Mouse (Mus musculus) embryonic facial prominence, embryonic 13.5 days (tissue): ENCODE measurements at regions not wholly inside any gene's neighbourhood (a gene's known extent, or its start where the extent isn't known, plus 50 kb on each side); places are given as distances from the start of the nearest gene placed in this dataset.
A peak's percentile ranks its signal among the peaks of the same experiment; 100 is the strongest.

Experiments
- ATAC-seq: fragments of 200-750 bp; cut with Nextera tagmentation; 2 replicates; pipeline ENCODE4 v1.8.0; 2017; ENCODE audit warnings: low read depth; ENCODE audit not compliant: insufficient number of reproducible peaks, insufficient read depth, low FRiP score, low TSS enrichment
- H3K27ac ChIP-seq: fragments of 300-500 bp; sonication (generic); 2 replicates; pipeline ENCODE4 v1.5.1; 2015; ENCODE audit warnings: moderate library complexity, mild to moderate bottlenecking, inconsistent platforms
- H3K27me3 ChIP-seq: fragments of 300-500 bp; sonication (generic); 2 replicates; pipeline ENCODE4 v1.6.1; 2015; ENCODE audit warnings: mild to moderate bottlenecking, inconsistent platforms
- H3K36me3 ChIP-seq: fragments of 300-500 bp; sonication (generic); 2 replicates; pipeline ENCODE4 v1.6.1; 2015; ENCODE audit warnings: mild to moderate bottlenecking, inconsistent platforms
- H3K4me1 ChIP-seq: fragments of 300-500 bp; sonication (generic); 2 replicates; pipeline ENCODE4 v1.6.1; 2015; ENCODE audit warnings: inconsistent platforms
- H3K4me2 ChIP-seq: fragments of 300-500 bp; sonication (generic); 2 replicates; pipeline ENCODE4 v1.6.1; 2015; ENCODE audit warnings: moderate library complexity, mild to moderate bottlenecking, inconsistent platforms
- H3K4me3 ChIP-seq: fragments of 300-500 bp; sonication (generic); 2 replicates; pipeline ENCODE4 v1.5.1; 2015; ENCODE audit warnings: mild to moderate bottlenecking, inconsistent platforms
- H3K9ac ChIP-seq: fragments of 300-500 bp; sonication (generic); 2 replicates; pipeline ENCODE4 v1.6.1; 2015; ENCODE audit warnings: mild to moderate bottlenecking, inconsistent platforms
- H3K9me3 ChIP-seq: fragments of 300-500 bp; sonication (generic); 2 replicates; pipeline ENCODE4 v1.6.1; 2016; ENCODE audit warnings: inconsistent platforms
- WGBS: fragments of 180-500 bp; shearing (Covaris S2); methylation state at CpG from one replicate; pipeline ENCODE4 v1.1.7; 2015; ENCODE audit warnings: mixed read lengths; 5-methylcytosine and 5-hydroxymethylcytosine counted together

GRCm38 (mm10) chr17:88158550-88158949 lies 93.5 kb upstream of the Fbxo11 start:
- peaks cover 14% of the 10 kb centered on the region for H3K4me1 ChIP-seq
- H3K4me2 ChIP-seq, result no peak overlapping the region
- H3K36me3 ChIP-seq, result no peaks in the 10 kb centered on the region
- H3K9ac ChIP-seq, result no peak overlapping the region
- 19% methylated on average over 6 of the region's 6 CpGs for WGBS
- H3K27me3 ChIP-seq, result peaks cover 10% of the 10 kb centered on the region
- no peak overlapping the region for H3K27ac ChIP-seq
- no peak overlapping the region for H3K4me3 ChIP-seq
- H3K9me3 ChIP-seq, result no peaks in the 10 kb centered on the region
- ATAC-seq, result no peak

GRCm38 (mm10) chr17:88159212-88159668 lies 94.1 kb upstream of the Fbxo11 start:
- Histone ChIP-seq H3K36me3 (no peaks in the 10 kb centered on the region), H3K4me2 (peak overlapping the region; percentile 43), H3K9me3 (no peaks in the 10 kb centered on the region), H3K27ac (no peak overlapping the region), H3K4me1 (peaks cover 14% of the 10 kb centered on the region), H3K4me3 (0 out of 2 replicates have a peak overlapping the region, but pooled peaks have one; percentile 9), H3K9ac (no peak overlapping the region), H3K27me3 (peaks cover 10% of the 10 kb centered on the region)
- WGBS, result 9% methylated on average over 11 of the region's 11 CpGs
- no peak for ATAC-seq

DNA sequence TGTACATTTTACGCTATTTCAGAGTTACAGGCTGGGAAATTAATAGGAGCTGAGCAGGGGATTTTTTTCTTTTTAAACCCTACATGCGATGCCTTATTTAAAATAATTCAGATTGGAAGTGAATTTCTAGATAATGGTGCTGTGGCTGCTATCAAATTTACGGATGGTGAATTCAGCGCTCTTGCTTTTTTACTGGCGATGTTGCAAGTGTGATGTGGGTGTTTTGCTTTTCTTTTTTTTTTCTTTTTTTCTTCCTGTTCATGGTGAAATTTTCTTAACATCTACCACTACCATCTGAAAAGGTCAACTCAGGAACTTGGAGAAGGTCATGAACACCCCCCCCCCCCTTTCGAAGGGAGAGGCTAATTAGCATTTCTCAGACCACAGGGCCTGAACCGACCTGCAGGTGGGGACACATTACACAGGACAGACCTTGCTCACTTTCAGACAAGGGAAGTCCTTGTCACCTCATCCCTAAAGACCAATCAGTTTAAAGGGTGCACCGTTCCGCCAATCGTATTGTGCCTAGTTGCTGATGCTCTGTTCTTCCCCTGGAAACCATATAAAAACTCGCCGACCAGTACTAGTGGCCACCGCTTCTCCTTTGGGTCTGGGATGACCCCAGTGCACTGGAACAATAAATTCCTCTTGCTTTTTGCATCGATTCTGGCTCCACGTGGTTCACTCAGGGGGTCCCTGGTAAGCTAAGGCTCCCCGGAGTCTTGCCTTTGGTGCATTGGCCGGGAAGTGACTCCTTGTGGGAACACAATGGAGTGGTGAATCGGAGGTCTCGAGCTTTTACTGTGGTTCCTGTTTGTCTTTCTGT lies 95.0 kb upstream of the Fbxo11 start:
- no peaks in the 10 kb centered on the region for H3K36me3 ChIP-seq
- H3K4me2 ChIP-seq, result peak overlapping the region; percentile 43
- H3K27me3 ChIP-seq, result peaks cover 10% of the 10 kb centered on the region
- no peak overlapping the region for H3K27ac ChIP-seq
- H3K4me3 ChIP-seq, result no peak overlapping the region
- H3K9me3 ChIP-seq, result no peaks in the 10 kb centered on the region
- H3K4me1 ChIP-seq, result peaks cover 14% of the 10 kb centered on the region
- no peak for ATAC-seq
- H3K9ac ChIP-seq, result no peak overlapping the region
- WGBS, result 46% methylated on average over 19 of the region's 19 CpGs

DNA sequence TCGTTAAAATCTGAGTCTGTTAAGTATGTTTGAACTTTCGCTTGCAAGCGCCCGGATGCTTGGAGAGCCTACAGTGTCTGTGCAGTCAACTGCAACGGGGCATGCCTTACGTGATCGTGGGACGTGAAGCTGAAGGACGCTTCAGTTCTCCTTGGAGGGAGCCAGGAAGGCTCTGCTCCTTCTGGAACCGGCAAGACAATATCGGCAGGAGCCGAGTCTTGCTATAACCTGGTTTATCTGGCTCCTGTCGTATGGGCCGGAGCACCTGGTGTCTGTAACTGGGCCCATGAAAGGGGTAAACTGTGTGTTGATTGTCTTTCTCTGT lies 95.5 kb upstream of the Fbxo11 start:
- Histone ChIP-seq H3K27ac (no peak overlapping the region), H3K4me1 (peaks cover 14% of the 10 kb centered on the region), H3K9ac (no peak overlapping the region), H3K27me3 (peaks cover 10% of the 10 kb centered on the region), H3K4me2 (no peak overlapping the region), H3K36me3 (no peaks in the 10 kb centered on the region), H3K4me3 (no peak overlapping the region), H3K9me3 (no peaks in the 10 kb centered on the region)
- WGBS, result 83% methylated on average over 14 of the region's 14 CpGs
- ATAC-seq, result no peak

GRCm38 (mm10) chr17:88161766-88162165 lies 96.7 kb upstream of the Fbxo11 start:
- Histone ChIP-seq H3K4me1 (peaks cover 14% of the 10 kb centered on the region), H3K9me3 (no peaks in the 10 kb centered on the region), H3K36me3 (no peaks in the 10 kb centered on the region), H3K4me2 (no peak overlapping the region), H3K27ac (no peak overlapping the region), H3K9ac (no peak overlapping the region), H3K4me3 (no peak overlapping the region), H3K27me3 (peaks cover 10% of the 10 kb centered on the region)
- no peak for ATAC-seq
- 90% methylated on average over 8 of the region's 8 CpGs for WGBS

DNA sequence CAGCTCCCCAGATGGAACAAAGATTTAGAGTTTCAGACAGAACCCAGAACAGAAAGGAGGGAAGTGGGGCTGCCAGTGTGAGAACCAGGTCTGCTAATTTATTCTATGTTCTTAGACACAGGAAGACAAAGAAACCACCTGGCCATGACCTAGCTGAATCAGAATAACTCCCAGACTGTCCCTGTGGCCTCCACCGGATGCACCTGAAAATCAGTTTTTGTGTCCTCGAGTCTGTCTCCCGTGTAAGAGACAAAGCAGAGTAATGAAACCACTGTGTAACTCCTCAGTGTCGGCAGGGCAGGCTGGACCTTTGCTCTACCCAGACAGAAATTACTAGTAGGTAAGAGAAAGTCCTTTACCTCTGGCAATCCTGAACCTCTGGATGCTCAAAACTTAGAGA lies 99.7 kb upstream of the Fbxo11 start:
- Histone ChIP-seq H3K9ac (no peak overlapping the region), H3K27ac (no peak overlapping the region), H3K27me3 (peaks cover 10% of the 10 kb centered on the region), H3K9me3 (no peaks in the 10 kb centered on the region), H3K4me3 (no peak overlapping the region), H3K36me3 (no peaks in the 10 kb centered on the region), H3K4me1 (peaks cover 4% of the 10 kb centered on the region), H3K4me2 (no peak overlapping the region)
- no peak for ATAC-seq
- 92% methylated on average over 4 of the region's 4 CpGs for WGBS

DNA sequence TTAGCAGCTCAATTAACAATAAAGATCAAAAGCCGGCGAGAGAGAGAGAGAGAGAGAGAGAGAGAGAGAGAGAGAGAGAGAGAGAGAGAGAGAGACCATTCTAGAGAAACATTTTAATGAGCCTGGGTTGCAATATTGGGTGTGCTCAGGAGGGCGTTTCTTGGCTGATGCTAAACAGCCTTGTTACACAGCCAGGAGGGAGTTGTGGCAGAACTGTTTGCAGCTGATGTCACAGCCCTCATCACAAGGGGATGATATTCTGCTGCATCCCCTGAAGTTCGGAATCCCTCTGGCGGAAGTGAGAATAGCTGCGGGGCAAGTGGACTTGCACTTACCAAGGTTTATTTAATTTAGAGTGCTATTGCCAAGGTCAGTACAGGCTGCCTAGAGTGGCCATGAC lies 100.7 kb upstream of the Fbxo11 start:
- Histone ChIP-seq H3K27ac (no peak overlapping the region), H3K4me2 (no peak overlapping the region), H3K9me3 (no peaks in the 10 kb centered on the region), H3K9ac (no peak overlapping the region), H3K4me3 (no peak overlapping the region), H3K27me3 (peaks cover under 1% of the 10 kb centered on the region; the same call in 1 of the 2 replicates), H3K4me1 (no peaks in the 10 kb centered on the region), H3K36me3 (no peaks in the 10 kb centered on the region)
- 83% methylated on average over 6 of the region's 6 CpGs for WGBS
- no peak for ATAC-seq

GRCm38 (mm10) chr17:88168262-88169096 lies 103.4 kb upstream of the Fbxo11 start:
- H3K4me3 ChIP-seq, result no peak overlapping the region
- H3K36me3 ChIP-seq, result no peaks in the 10 kb centered on the region
- H3K27me3 ChIP-seq, result no peaks in the 10 kb centered on the region
- H3K27ac ChIP-seq, result no peak overlapping the region
- WGBS, result 71% methylated on average over 8 of the region's 8 CpGs
- no peak overlapping the region for H3K9ac ChIP-seq
- ATAC-seq, result no peak
- H3K4me1 ChIP-seq, result no peaks in the 10 kb centered on the region
- H3K9me3 ChIP-seq, result no peaks in the 10 kb centered on the region
- H3K4me2 ChIP-seq, result no peak overlapping the region

- Histone ChIP-seq H3K9ac (no peak overlapping the region), H3K4me2 (no peak overlapping the region), H3K36me3 (no peaks in the 10 kb centered on the region), H3K27ac (no peak overlapping the region), H3K27me3 (no peaks in the 10 kb centered on the region), H3K4me3 (no peak overlapping the region), H3K9me3 (no peaks in the 10 kb centered on the region), H3K4me1 (no peaks in the 10 kb centered on the region)
- no peak for ATAC-seq
- WGBS, result 80% methylated on average over 3 of the region's 3 CpGs
Measured at GRCm38 (mm10) chr17:88171606-88172005, 106.5 kb upstream of the Fbxo11 start.

GRCm38 (mm10) chr17:88173354-88174032 lies 108.4 kb upstream of the Fbxo11 start:
- H3K27me3 ChIP-seq, result no peaks in the 10 kb centered on the region
- no peaks in the 10 kb centered on the region for H3K4me1 ChIP-seq
- H3K4me2 ChIP-seq, result no peak overlapping the region
- WGBS, result 78% methylated on average over 4 of the region's 4 CpGs
- no peaks in the 10 kb centered on the region for H3K36me3 ChIP-seq
- ATAC-seq, result no peak
- H3K27ac ChIP-seq, result no peak overlapping the region
- H3K9ac ChIP-seq, result no peak overlapping the region
- no peaks in the 10 kb centered on the region for H3K9me3 ChIP-seq
- no peak overlapping the region for H3K4me3 ChIP-seq

DNA sequence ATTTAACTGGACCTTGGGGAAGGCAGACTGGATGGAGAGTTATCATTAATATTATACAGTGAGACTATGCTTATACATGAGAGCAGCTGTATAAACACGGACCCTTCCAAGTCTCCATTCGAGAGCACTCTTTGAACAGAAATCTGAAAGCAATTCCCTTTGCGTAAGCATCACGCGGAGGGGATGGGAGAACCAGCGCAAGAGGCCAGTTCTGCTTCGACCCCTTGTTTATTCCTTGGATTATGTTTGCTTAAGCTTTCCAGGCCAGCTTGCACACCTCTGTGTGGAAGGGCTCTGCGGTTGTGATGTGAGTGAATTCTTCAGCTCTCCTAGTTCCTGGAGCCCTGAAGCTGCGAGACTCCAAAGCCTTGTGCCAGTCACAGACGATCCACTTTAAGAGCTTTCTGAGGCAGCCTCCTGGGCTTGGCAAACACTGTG lies 109.2 kb upstream of the Fbxo11 start:
- H3K36me3 ChIP-seq, result no peaks in the 10 kb centered on the region
- H3K4me2 ChIP-seq, result no peak overlapping the region
- no peak overlapping the region for H3K4me3 ChIP-seq
- H3K27me3 ChIP-seq, result no peaks in the 10 kb centered on the region
- H3K4me1 ChIP-seq, result no peaks in the 10 kb centered on the region
- 61% methylated on average over 10 of the region's 10 CpGs for WGBS
- H3K27ac ChIP-seq, result peak overlapping the region; percentile 60
- ATAC-seq, result no peak
- no peak overlapping the region for H3K9ac ChIP-seq
- no peaks in the 10 kb centered on the region for H3K9me3 ChIP-seq
